Mouse (Mus musculus): ENCODE data around the gene Eed. TPM values are rescaled to one million over a fixed set of nuclear protein-coding genes. Genes with fewer than 3 reads are reported as not detected.
"Not testable (repeated sequence)": the region's sequence is repeated elsewhere in the genome, so short reads cannot be mapped to it uniquely, and the experiment has no call there.

Eed gene
- polyA plus RNA-seq, 1 experiment from 2014 or later = 34.6 TPM

DNA sequence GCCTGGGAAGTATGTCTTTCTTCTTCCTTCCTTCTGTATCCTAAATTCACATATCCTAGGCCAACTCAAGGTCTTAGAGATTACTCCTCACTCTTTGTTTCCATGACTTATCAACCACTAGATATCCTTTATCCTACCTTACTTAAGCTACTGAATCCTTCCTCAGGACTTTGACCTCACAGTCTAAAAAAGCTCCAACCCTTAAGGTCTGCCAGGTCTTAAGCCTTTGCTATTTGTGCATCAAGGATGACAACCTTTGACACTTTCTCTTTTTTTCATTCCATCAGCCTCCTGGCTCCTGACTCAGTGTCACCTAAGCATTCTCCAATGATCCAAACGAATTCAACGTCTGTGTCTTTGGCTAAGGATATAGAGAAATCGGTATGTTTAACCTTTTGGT is 24.0 kb upstream of the Eed start:
- Histone ChIP-seq H3K9me3 (no peaks in the 10 kb centered on the region), H3K4me2 (no peak overlapping the region), H3K9ac (no peak overlapping the region), H3K27ac (no peak overlapping the region), H3K36me3 (no peaks in the 10 kb centered on the region), H3K27me3 (no peaks in the 10 kb centered on the region), H3K4me1 (replicated peaks) (no peaks in the 10 kb centered on the region), H3K4me3 (no peak overlapping the region)
- ATAC-seq (ENCODE audit: low FRiP score) = no peak
- WGBS = 94% methylated on average over 3 of the region's 3 CpGs

DNA sequence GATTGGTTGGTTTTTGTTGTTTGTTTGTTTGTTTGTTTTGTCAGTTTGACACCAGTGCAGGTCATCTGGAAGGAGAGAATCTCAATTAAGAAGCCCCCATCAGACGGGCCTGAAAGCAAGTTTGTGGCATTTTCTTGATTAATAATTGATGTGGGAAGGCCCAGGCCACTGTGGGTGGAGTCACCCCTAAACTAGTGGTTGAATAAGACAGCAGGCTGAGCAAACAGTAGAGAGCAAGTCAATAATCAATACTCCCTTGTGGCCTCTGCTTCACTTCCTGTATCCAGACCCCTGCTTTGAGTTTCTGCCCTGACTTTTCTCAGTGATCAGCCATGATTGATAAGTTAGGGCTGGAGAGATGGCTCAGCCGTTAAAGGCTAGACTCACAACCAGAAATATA is 21.6 kb upstream of the Eed start:
- H3K27me3 ChIP-seq = no peaks in the 10 kb centered on the region
- no peak overlapping the region for H3K27ac ChIP-seq
- no peaks in the 10 kb centered on the region for H3K9me3 ChIP-seq
- WGBS = 70% methylated on average over 2 of the region's 2 CpGs
- no peak overlapping the region for H3K4me2 ChIP-seq
- H3K4me1 ChIP-seq (replicated peaks) = peaks cover 4% of the 10 kb centered on the region
- ATAC-seq (ENCODE audit: low FRiP score) = no peak
- no peak overlapping the region for H3K4me3 ChIP-seq
- no peak overlapping the region for H3K9ac ChIP-seq
- H3K36me3 ChIP-seq = no peaks in the 10 kb centered on the region

DNA sequence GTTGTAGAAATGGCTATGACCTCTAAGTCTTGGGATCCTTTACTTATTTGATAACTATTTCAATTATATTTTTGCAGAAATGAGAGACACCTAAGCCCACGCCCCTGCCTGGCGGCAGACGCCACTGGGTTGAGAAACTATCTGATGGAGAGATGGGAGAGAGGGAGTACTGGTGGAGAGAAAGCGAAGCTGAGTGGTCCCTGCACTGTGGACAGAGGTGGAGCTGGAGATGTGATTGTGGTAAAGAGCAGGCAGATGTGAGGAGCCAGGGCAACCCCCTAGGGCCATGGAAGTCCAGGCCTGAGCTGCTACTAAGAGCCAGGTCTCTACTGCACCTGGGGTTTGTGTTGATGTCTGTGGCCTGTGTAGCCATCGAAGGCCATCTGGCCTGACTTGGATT is 18.7 kb upstream of the Eed start:
- Histone ChIP-seq H3K4me1 (replicated peaks) (peaks cover 4% of the 10 kb centered on the region), H3K4me3 (no peak overlapping the region), H3K27me3 (no peaks in the 10 kb centered on the region), H3K36me3 (no peaks in the 10 kb centered on the region), H3K9me3 (no peaks in the 10 kb centered on the region), H3K4me2 (no peak overlapping the region), H3K9ac (no peak overlapping the region), H3K27ac (no peak overlapping the region)
- ATAC-seq (ENCODE audit: low FRiP score) = no peak
- WGBS = 94% methylated on average over 5 of the region's 5 CpGs

DNA sequence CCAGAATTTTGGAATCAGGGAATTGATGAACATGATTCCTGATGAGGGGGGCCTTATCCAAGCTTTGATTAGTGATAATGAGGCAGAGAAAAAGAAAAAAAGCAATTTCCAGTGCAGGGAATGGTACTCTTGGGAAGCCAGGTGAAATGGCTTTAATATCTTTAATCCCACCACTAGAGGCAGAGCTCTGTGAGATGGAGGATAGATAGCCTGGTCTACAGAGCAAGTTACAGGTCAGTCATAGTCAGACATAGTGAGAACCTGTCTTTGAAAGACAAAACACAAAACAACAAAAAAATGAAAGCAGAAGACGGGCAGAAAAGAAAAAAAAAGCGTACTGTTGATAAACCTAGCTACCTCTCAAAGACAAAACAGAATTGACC is 17.8 kb upstream of the Eed start:
- Histone ChIP-seq H3K27me3 (no peaks in the 10 kb centered on the region), H3K27ac (no peak overlapping the region), H3K4me3 (no peak overlapping the region), H3K4me1 (replicated peaks) (peaks cover 4% of the 10 kb centered on the region), H3K9ac (no peak overlapping the region), H3K36me3 (no peaks in the 10 kb centered on the region), H3K9me3 (no peaks in the 10 kb centered on the region), H3K4me2 (no peak overlapping the region)
- peak; percentile 85 for ATAC-seq (ENCODE audit: low FRiP score)
- 79% methylated on average over 2 of the region's 2 CpGs for WGBS

DNA sequence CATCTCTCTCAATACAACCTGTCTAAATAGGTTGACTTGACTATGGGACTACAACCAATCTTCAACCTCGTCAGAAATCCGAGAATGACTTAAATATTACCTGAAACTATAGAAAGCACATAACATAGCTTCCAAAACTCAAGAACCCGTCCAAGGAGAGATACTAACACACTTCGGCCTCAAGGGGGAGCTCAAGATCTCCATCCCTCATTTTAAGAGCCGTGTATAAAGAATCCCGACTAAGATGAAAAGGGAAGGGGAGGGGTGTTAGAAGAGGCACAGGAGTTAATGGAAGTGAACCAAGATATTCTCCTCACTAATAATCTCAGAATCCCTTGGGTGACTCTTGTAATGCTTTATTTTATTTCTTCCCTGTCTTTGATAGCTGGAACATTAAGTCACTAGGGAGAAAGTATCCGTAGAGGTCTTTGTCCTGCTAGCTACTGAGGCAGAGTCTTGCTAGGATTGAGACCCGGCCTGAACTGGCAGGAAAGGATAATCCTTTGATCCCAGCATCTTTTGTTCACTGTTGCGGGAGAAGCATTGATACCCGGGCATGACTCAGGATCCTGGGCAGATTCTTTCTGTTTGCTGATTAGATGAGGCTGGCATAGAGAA is 17.3 kb upstream of the Eed start:
- Histone ChIP-seq H3K9me3 (no peaks in the 10 kb centered on the region), H3K36me3 (no peaks in the 10 kb centered on the region), H3K4me2 (peak overlapping the region; percentile 39), H3K4me3 (no peak overlapping the region), H3K27me3 (no peaks in the 10 kb centered on the region), H3K27ac (no peak overlapping the region), H3K4me1 (replicated peaks) (peaks cover 4% of the 10 kb centered on the region), H3K9ac (no peak overlapping the region)
- WGBS = 10% methylated on average over 10 of the region's 10 CpGs
- ATAC-seq (ENCODE audit: low FRiP score) = peak; percentile 77

DNA sequence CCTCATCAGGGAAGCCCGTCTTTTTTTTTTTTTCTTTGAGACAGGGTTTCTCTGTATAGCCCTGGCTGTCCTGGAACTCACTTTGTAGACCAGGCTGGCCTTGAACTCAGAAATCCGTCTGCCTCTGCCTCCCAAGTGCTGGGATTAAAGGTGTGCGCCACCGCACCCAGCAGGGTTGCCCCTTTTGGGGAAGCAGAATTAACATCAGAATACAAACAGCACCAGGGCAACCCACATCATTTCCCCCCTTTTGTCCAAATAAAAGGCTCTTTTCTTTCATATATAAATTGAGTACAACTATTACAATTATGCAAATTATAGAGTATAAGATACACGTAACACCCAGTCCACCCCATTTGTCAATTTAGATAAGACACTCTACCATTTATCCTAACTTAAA is 16.7 kb upstream of the Eed start:
- H3K4me2 ChIP-seq; H3K4me3 ChIP-seq; H3K27me3 ChIP-seq; H3K9ac ChIP-seq; H3K4me1 ChIP-seq (replicated peaks); ATAC-seq (ENCODE audit: low FRiP score); H3K27ac ChIP-seq; H3K9me3 ChIP-seq; H3K36me3 ChIP-seq: not testable (repeated sequence)
- 29% methylated on average over 5 of the region's 5 CpGs for WGBS

DNA sequence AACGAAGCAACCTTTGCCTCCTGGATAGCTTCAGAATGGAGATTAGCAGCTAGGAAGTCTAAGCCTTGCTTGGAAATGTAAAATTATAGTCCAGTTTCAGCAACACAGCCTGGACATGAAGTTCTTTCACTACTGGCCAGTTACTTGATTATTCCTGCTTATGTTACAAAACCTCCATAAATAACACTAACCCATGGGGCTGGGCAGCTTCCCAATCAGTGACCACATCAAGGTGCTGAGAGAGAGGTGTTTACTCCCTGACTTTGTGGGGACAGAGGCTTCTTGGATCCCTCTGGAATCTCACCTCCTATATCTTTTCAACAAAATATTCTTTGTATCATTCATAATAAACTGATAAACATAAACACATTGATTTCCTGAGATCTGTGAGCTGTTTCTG is 12.3 kb upstream of the Eed start:
- Histone ChIP-seq H3K4me1 (replicated peaks) (no peaks in the 10 kb centered on the region), H3K9ac (no peak overlapping the region), H3K27me3 (no peaks in the 10 kb centered on the region), H3K4me3 (no peak overlapping the region), H3K36me3 (no peaks in the 10 kb centered on the region), H3K4me2 (no peak overlapping the region), H3K27ac (no peak overlapping the region), H3K9me3 (no peaks in the 10 kb centered on the region)
- WGBS = 89% methylated on average over 1 of the region's 1 CpGs
- ATAC-seq (ENCODE audit: low FRiP score) = no peak

DNA sequence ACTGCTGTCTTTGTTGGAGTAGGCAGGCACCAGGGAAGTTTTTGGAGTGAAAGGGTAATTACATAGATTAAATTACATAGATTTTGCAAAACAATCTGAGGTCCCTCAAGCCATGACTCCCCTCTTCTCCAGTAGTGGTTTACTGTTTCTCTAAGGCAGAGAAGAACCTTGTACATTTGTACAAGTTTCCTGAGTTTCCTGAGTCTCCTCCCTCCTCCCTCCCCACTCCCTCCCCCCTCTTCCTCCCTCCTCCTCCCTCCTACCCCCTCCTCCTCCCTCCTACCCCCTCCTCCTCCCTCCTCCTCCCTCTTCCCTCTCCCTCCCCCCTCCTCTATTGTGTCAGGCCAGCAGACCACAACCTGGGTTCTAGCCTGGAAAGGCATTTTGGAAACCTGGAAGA is 3.6 kb upstream of the Eed start:
- no peaks in the 10 kb centered on the region for H3K27me3 ChIP-seq
- H3K4me1 ChIP-seq (replicated peaks) = peaks cover 13% of the 10 kb centered on the region
- H3K27ac ChIP-seq = no peak overlapping the region
- no peak overlapping the region for H3K9ac ChIP-seq
- H3K9me3 ChIP-seq = no peaks in the 10 kb centered on the region
- no peak for ATAC-seq (ENCODE audit: low FRiP score)
- no peak overlapping the region for H3K4me2 ChIP-seq
- no peaks in the 10 kb centered on the region for H3K36me3 ChIP-seq
- no peak overlapping the region for H3K4me3 ChIP-seq

DNA sequence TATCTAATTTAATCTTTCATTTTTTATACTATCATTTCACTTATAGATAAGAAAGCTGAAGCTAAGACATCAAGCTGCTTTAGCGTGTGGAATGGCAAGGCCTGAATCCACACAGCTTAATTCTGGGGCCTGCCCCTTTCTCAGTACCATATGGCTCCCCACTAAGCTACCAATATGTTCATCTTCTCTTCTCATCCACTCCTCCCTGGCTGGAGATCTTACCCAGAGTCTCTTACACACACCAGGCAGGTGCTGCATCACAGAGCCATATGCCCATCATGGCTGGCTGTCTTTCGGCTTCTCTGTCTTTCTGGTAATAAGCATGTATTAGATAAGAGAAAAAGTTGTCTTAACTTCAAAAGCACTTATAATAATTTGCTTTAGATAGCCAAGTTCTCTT is 2.7 kb upstream of the Eed start:
- no peak overlapping the region for H3K4me3 ChIP-seq
- no peaks in the 10 kb centered on the region for H3K27me3 ChIP-seq
- no peaks in the 10 kb centered on the region for H3K9me3 ChIP-seq
- WGBS = 93% methylated on average over 2 of the region's 2 CpGs
- H3K9ac ChIP-seq = no peak overlapping the region
- H3K36me3 ChIP-seq = no peaks in the 10 kb centered on the region
- peaks cover 21% of the 10 kb centered on the region for H3K4me1 ChIP-seq (replicated peaks)
- ATAC-seq (ENCODE audit: low FRiP score) = no peak
- no peak overlapping the region for H3K4me2 ChIP-seq
- no peak overlapping the region for H3K27ac ChIP-seq

DNA sequence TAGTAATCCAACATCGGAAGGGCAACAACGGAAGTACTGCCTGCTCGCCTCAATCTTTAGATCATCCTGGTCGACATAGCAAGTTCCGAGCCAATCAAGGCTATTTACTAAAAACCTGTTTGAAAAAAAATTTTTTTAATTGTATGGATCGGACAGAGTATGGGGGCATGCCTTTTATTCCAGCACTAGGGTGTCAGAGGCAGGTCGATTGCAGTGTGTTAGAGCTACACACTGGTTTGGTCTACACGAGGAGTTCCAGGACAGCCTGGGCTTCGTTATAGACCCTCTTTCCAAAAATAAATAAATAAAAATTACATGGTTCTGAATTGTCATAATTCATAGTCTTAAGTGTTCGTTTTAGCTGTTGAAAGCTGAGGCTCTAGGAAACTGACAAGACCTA is 774 bp upstream of the Eed start:
- peak; percentile 36 for ATAC-seq (ENCODE audit: low FRiP score)
- 18% methylated on average over 10 of the region's 10 CpGs for WGBS
- peaks cover 4% of the 10 kb centered on the region for H3K36me3 ChIP-seq
- H3K27me3 ChIP-seq = no peaks in the 10 kb centered on the region
- H3K4me3 ChIP-seq = peak overlapping the region; percentile 87
- peaks cover 22% of the 10 kb centered on the region for H3K4me1 ChIP-seq (replicated peaks)
- H3K9me3 ChIP-seq = no peaks in the 10 kb centered on the region
- H3K4me2 ChIP-seq = peak overlapping the region; percentile 91
- H3K27ac ChIP-seq = peak overlapping the region; percentile 99
- peak overlapping the region; percentile 88 for H3K9ac ChIP-seq

DNA sequence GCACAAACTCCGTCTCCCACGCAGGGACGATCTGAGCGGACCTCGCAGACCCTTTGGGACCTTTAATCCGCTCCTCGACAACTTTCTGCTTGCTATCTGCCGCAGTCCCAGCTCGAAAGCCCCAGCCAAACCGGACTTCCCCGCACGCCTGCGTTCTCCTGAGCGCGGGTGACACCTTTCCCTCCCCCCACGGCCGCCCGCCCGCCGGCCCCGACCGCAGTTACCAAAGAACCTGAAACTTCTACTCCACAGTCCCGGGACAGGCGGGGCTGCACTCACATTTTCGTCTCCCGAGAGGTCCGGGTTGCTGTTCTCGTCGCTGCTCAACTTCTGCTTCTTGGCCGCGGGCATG is 674 bp downstream of the Eed start:
- Histone ChIP-seq H3K27me3 (no peaks in the 10 kb centered on the region), H3K36me3 (peaks cover 14% of the 10 kb centered on the region), H3K9ac (peak overlapping the region; percentile 88), H3K4me2 (peak overlapping the region; percentile 91), H3K9me3 (no peaks in the 10 kb centered on the region), H3K4me1 (replicated peaks) (peaks cover 22% of the 10 kb centered on the region), H3K4me3 (peak overlapping the region; percentile 87), H3K27ac (peak overlapping the region; percentile 99)
- ATAC-seq (ENCODE audit: low FRiP score) = no peak
- WGBS = under 1% methylated on average over 31 of the region's 31 CpGs

DNA sequence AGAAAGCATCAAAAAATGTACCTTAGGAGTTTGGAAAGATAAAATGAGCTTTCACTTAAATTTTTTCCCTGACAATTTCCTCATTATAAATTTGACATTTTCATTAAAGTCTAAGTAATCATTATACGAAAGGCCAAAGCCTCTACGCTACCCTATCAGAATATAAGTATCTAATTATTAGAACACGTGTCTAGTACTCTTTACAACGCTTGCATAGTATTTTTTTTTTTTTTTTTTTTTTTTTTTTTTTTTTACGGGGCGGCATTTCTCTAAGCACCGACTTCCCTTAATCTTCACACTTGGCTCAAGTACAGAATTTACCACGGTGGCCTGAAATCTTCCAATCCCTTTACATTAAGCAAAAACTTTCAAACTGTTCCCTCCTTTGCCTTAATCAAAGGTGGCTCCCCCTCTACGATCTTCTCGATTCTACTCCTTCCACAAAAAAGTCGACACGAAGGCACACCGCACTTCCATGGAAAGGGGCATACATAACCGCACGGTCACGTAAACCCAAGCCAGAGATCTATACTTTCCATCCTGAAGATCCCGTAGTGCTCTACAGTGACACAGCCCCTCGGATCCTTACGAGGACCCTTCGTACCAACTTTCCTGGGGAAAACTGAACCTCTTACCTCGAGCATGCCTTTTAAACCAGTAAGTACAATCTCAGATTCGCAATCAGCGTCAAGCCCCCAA is 1.2 kb downstream of the Eed start:
- H3K9ac ChIP-seq = peak overlapping the region; percentile 88
- no peaks in the 10 kb centered on the region for H3K27me3 ChIP-seq
- no peaks in the 10 kb centered on the region for H3K9me3 ChIP-seq
- H3K4me1 ChIP-seq (replicated peaks) = peaks cover 22% of the 10 kb centered on the region
- peaks cover 17% of the 10 kb centered on the region for H3K36me3 ChIP-seq
- H3K27ac ChIP-seq = peak overlapping the region; percentile 99
- 0 out of 2 replicates have a peak, but pooled peaks have one; percentile 1 for ATAC-seq (ENCODE audit: low FRiP score)
- 3% methylated on average over 23 of the region's 23 CpGs for WGBS
- H3K4me2 ChIP-seq = peak overlapping the region; percentile 91
- H3K4me3 ChIP-seq = peak overlapping the region; percentile 87

DNA sequence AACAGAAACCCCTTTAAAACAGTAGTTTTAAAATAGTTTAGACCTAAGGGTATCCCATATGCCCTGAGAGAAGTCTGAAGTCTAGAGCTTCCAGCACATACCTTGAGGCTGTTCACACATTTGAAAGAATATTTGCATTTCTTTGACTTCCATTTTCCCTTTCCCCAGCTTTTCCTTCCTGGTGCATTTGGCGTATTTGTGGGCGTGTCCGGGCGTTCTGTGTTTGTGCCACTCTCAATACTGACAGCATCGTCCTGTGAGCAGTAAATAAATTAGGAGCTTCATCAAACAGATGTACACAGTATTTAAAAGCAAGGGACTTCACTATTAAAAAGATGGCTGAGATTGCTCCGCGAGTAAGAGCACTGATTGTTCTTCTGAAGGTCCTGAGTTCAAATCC is 4.0 kb downstream of the Eed start:
- no peak overlapping the region for H3K4me3 ChIP-seq
- H3K4me2 ChIP-seq = no peak overlapping the region
- peaks cover 36% of the 10 kb centered on the region for H3K36me3 ChIP-seq
- no peak for ATAC-seq (ENCODE audit: low FRiP score)
- no peaks in the 10 kb centered on the region for H3K9me3 ChIP-seq
- no peak overlapping the region for H3K9ac ChIP-seq
- peaks cover 18% of the 10 kb centered on the region for H3K4me1 ChIP-seq (replicated peaks)
- no peaks in the 10 kb centered on the region for H3K27me3 ChIP-seq
- 94% methylated on average over 7 of the region's 7 CpGs for whole genome bisulfite sequencing
- H3K27ac ChIP-seq = no peak overlapping the region

All from hindbrain, embryonic 13.5 days (tissue).